Mouse (Mus musculus) ES-E14 (cell line): Measurements from ENCODE around the gene Ung.

Source experiments
- HCFC1 ChIP-seq: IDR thresholded peaks from 2 replicates; pipeline ENCODE4 v1.6.1; 2012; ENCODE audit warnings: low read length, inconsistent platforms, borderline replicate concordance; ENCODE audit not compliant: insufficient read depth
- ZC3H11A ChIP-seq: IDR thresholded peaks from 2 replicates; pipeline ENCODE4 v1.6.1; 2012; ENCODE audit warnings: low read depth, mild to moderate bottlenecking, inconsistent platforms, low read length, borderline replicate concordance
- ZNF384 ChIP-seq: IDR thresholded peaks from 2 replicates; pipeline ENCODE4 v1.6.1; 2012; ENCODE audit warnings: low read depth, low read length, inconsistent platforms

- TF ChIP-seq HCFC1 (peak; percentile 60; the same call in 1 of the 2 replicates), ZC3H11A (no peak), ZNF384 (no peak)
Measured at GRCm38 (mm10) chr5:114091057-114091807, 39.0 kb upstream of the Ung start, which contains the start of gene Svop.
